Mouse (Mus musculus) gastrocnemius, adult 8-10 months (tissue): ENCODE data around the gene Sgms1. TPM values are rescaled to one million over a fixed set of nuclear protein-coding genes. Genes with fewer than 3 reads are reported as not detected.
A peak's percentile ranks its signal among the peaks of the same experiment; 100 is the strongest.

ENCODE experiments used
- DNase-seq, 2 experiments: peaks; one replicate each; pipeline ENCODE4 v3.0.0; 2022; ENCODE audit warnings: low spot score in 2 of 2
- total RNA-seq, 4 experiments: library from RNA; stranded (reverse); gene quantifications; 2 replicates each; pipeline ENCODE4 v1.2.4; 2022

Sgms1 gene
- total RNA-seq, 4 experiments from 2014 or later = 57.6 to 68.1 (median 61.3) TPM

DNA sequence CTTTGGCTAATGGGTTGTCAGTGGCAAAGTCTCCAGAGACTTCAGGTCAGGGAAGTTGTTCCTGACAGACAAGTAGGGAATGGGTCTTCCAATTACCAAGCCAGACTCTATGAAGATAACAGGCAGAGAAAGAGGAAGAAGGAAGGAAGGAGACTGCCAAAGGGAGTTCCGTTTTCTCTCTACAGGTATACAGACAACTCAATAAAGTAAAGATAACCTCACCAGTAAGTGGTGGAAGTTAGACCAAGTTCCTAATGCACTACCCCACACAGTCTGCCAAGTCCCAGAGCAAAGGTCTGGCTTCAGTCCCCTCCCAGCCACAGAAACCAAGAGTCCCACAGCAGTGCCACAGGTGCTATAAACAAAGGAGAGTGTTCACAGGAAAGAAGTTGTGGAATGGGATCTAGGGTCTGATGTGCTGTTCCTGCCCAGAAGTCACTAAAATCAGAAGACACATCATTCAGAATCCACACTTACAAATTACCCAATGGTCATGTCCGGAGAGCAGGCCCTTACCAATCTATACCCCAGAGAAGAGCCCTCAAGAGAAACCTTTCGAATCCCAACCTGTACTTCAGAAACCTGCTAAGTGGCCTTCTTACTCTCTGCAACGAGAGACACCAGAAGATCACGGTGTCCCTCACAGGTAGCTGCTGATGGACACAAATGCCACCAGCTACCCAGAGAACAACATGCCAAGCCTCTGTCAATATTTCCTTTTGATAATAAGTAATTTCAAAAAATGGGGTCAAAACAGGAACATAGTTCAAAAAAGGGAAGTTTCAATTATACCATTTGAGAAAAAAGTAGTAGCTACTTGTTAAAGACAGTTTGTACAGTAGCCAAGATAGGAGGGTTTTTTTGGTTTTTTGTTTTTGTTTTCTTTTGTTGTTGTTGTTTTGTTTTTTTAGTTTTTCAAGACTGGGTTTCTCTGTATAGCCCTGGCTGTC lies 140.1 kb downstream of the Sgms1 start:
- no peak for DNase-seq

- DNase-seq = no peak
Observed at GRCm38 (mm10) chr19:32244881-32245280, 144.6 kb downstream of the Sgms1 start.

- DNase-seq = no peak
Observed at GRCm38 (mm10) chr19:32243246-32243645, 146.3 kb downstream of the Sgms1 start.

GRCm38 (mm10) chr19:32242153-32242552 lies 147.4 kb downstream of the Sgms1 start:
- DNase-seq = peak; percentile 80 to 87

DNA sequence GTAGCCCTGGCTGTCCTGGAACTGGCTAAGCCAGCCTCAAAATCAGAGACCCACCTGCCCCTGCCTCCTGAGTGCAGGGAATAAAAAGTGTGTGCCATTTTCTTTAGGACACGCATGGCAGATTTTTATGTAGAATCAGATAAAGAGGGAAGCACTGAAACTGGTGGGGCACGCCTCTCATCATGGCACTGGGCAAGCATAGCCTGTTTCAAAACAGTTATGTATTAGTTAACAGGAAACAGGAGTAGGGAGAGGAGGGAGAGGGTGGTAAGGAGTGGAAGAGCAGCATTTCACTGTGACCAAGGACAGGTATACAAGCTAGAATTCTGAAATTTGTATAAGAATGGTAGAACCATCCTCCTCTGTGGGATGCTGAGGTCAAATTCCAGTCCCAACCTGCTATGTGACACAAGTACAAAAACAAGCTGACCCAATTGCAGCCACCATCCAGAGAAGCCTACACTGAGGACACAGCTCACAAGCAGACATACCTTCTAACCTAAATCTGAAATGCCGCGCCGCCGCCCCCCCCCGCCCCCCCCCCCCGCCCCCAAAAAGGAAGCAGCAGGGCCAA lies 149.0 kb downstream of the Sgms1 start:
- DNase-seq = no peak

DNA sequence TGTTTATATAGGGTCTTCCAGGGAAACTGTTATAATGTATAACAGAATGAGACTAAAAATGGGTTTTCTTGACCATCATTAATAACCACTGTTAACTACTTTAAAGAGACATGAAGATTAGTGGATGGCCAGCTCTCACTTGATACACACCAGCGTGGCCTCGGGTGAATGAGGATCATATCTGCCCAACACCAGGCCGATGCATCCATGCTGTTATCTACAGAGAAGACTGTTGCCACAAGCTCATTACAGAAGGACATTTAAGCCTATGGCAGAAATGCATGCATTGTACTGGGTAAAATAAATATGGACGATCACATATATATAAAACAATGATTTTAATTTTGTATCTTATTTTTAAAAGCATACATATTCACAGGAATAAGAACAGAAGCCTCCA lies 149.6 kb downstream of the Sgms1 start:
- DNase-seq = no peak

GRCm38 (mm10) chr19:32239459-32239792 lies 150.1 kb downstream of the Sgms1 start:
- no peak for DNase-seq

DNA sequence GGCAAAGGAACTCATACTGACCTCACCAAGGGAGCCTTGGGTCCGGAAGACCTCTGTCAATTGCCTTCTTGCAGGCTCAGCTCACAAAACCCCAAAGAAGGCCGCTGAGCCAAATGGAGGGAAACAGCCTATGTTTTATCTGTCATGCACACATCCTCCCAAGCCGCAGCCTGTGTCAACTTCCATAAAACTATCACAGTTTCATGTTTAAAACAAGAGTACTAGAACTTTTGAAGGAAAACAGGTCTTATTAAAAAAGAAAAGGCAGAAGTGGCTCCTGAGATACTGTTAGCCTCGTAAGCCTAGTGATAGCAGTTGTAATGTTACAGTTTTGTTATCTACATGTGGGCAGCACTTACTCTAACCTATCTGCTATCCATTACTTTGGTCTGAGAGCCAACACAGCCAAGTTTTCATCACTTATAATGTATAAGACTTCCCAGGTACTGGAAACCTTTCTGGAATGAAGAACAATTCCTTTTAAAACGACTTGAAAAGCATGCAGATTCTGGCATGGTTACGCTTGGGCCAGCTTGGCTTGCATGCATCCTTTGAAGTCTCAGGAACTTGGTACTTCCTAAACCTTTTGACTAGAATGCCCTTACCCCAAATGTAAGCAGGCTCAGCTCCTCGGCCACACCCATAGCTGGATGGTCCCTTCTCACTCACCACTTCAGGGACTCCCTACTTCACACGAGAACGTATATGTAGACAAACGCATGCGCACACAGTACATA lies 150.6 kb downstream of the Sgms1 start:
- DNase-seq = no peak

DNA sequence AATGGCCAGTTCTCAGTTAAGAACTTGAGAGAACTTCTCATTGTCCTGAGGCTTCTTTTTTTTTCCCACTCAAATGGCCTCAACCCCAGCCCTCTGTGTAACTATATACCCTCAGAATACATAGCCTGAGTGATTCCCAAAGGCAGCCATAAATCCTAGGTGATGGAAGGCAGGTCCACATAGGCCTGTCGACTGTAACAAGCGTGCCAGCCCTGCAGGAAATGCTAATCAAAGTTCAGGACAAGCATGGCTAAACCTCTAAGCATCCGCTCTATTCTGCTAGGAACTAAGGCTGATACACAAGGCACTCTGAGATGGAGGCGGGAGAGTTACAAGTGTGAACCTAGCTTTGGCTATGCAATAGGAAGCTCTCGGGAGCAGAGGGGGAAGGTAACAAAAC lies 151.8 kb downstream of the Sgms1 start:
- no peak for DNase-seq

DNA sequence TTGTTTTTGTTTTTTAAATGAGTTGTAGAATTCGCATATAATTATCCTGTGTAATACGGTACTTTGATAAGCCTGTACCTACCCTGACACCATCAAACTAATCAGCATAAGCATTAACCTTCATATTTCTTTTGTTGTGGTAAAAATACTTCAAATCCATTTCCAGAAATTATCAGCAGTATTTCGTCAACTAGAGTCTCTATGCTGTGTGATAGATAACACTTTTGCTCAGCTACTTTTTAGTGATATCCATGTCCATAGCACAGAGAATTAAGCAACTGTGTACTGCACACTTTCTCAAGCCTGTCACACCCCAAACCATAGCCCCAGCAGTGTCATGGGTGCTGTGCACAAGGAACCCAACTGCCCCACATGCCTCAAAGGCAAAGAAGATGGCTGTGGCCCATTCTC lies 152.3 kb downstream of the Sgms1 start:
- no peak for DNase-seq

DNA sequence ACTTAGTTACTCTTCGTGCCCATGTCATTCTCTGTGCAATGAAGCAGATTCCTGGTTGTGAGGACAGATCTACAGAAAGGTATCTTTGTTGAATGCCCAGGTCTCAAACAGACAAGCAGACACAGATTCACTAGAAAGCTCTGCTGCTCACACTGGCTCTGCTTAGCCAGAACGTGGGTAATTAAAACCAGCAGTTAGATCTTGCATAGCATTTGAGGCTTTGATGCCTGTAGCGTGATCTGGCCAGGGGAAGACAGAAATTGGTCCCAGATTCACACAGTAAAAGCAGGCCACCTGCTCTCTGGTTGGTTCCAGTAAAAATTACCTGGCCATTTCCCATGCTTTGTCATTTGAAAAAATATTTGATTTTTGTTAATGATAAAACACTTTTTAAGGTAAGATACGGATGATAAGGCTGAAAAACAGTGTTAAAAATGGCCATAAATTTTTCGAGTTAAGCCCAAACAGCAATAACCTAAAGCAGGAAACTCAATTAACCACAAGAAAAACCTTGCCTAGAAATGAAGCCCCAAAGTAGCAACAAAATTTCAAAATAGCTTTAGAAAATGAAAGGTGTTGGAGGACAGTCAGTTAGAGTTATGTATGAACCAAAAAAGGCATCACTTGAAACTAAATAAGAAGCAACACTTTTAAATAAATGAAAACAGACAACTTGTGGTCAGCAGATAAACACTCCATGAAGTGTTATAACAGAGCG lies 154.6 kb downstream of the Sgms1 start:
- no peak for DNase-seq

- DNase-seq = no peak
Observed at GRCm38 (mm10) chr19:32231292-32231691, 158.2 kb downstream of the Sgms1 start.

DNA sequence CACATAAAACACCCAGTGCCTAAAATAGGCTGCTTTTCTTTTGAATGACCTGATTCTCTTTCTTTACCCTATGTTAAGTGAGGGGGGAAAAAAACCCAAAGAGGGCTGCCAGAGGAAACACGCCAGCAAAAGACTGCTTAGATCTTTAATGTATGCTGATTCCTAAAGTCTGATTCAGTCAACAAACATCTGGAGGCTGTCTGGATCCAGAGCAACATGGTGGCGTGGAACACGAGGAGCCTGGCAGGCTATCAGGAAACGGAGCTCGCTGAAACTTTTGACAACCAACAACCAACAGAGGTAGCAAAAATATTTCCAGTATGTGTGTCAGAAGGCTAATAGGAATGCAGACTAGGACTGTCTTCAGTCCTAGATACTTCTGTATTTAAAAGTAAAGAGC lies 158.7 kb downstream of the Sgms1 start:
- no peak for DNase-seq

GRCm38 (mm10) chr19:32230301-32230700 lies 159.2 kb downstream of the Sgms1 start:
- DNase-seq = no peak

GRCm38 (mm10) chr19:32229776-32230175 lies 159.7 kb downstream of the Sgms1 start:
- DNase-seq = no peak

DNA sequence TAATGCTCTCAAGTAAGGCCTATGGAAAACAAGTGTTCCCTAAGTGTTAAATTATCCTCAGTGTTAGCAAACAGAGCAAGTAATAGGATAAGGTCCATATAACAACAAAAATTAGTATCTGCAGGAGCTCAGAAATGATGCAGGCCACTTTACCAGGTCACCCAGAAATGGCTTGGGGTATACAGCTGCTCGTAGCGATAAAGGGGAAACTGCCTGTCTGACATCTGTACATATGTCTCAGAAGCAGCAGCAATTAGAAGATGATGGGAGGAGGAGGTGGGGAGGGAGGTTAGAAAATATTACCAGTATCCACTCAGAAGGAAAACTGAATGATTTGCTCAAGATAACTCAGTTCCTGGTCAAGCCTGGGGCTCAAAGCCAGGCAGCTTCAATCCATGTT lies 162.3 kb downstream of the Sgms1 start:
- DNase-seq = no peak

- DNase-seq = no peak
Observed at GRCm38 (mm10) chr19:32225097-32225490, 164.4 kb downstream of the Sgms1 start.

DNA sequence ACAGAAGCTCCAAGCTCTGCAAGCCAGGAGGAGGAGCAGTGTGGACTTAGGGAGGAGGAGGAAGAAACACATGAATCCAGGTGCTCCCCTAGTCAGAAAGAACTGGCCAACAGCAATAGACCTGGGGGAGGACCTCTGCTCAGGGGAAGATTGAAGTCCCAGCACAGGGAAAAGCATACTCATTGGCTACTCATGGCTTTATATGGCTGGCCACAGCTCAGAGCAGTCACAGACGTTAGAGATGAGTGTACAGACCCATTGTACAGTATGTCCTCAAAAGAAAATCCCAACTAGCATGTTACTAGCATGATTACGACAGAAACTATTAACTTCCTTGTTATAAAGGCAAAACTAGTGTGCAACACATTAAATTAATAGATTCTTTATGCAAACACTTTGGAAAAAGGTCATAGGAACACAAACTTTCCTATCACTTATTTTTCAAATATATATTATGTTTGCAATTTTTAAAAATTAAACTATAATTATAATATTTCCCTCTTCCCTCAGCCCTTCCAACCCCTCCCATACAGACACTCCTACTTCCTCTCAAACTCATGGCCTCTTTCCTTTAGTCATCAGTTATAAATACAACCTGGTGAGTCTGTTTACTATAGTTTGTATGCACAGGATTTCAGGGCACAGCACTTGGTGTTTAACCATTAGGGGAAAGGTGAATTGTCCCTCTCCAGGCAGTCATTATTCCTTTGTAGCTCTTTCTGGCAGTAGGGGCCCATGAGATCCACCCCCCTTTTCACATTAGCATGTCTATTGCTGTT lies 165.0 kb downstream of the Sgms1 start:
- no peak for DNase-seq

DNA sequence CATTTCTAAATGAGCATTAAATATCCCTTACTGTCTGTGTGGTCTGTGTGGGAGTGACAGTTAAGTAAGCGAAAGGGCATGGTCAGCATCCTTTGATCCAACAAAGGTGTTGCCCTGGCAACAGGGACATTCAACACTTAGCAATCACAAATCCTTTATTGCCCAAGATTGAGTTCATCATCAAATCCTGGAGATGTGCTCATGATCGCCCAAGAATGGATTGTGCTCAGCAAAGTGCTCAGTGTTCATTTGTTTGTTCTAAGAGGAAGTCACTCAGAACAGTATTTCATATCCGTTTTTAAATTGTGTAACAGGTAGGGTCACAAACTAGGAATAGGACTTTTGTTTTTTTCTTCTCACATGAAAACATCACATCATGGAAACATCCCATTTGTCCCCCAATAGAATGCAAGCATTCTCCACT lies 165.8 kb downstream of the Sgms1 start:
- DNase-seq = no peak

DNA sequence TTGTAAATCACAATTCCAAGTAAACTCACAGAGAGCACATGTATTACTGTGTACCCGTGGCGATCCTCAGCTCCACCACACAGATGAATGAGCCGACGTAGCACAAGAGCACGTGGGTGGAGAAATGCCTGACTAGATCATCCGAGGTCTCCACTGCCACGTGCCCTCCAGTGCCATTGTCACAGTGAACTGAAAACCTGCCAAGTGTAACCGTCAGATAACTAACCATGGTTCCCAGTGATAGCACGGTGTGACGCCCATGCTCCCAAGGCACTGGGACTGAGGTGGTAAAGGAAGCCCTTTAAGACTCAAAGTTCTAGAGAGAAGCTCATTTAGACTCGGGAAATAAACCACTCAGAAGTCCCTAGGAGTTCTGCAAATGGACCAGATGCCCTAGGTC lies 167.4 kb downstream of the Sgms1 start:
- DNase-seq = no peak

DNA sequence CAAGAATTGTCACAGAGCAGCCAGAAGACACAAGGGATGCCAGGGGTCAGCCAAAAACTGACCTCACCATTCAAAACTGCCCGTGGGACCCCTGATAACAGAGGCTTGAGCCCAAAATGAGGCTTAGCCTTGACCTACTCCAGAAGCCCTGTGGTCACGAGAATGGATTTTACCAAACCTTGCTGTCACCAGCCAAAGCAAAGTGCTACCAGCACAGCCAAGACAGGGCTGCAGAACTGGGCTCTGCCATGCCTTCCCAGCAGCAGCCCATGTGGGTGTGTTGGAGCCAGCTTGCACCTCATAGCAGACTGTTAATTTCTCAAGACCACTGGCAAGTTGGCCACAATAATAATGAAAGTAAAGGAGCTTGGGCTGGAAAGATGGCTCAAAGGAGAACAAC lies 168.5 kb downstream of the Sgms1 start:
- DNase-seq = no peak
